Mouse (Mus musculus): ENCODE data around the gene Olfr1337.
"Not testable (repeated sequence)": the region's sequence is repeated elsewhere in the genome, so short reads cannot be mapped to it uniquely, and the experiment has no call there.

Gene Olfr1337

DNA sequence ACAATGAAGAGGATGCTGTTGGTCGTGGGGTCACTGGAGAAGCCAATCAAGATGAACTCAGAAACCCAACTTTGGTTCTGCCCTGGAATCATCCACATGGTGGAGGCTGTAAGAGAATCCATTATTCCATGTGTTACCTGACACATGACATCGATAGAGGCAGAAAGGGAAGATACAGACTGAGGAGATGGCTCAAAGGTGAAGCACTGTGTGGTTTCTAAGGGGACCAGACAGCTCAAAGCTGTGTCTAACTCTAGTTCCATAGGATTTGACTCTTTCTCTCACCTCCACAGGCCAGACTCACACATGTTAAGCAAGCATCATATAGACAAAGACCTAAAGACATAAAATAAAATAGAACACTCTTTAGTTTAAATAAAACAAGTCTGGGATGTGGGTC lies at the start of gene Olfr1337:
Gene Olfr1337 (minus strand): TSS at position 101 of the 400 bp plus-strand sequence.
- no peak for DNase-seq (ENCODE audit: low spot score in 2 of 2)

DNA sequence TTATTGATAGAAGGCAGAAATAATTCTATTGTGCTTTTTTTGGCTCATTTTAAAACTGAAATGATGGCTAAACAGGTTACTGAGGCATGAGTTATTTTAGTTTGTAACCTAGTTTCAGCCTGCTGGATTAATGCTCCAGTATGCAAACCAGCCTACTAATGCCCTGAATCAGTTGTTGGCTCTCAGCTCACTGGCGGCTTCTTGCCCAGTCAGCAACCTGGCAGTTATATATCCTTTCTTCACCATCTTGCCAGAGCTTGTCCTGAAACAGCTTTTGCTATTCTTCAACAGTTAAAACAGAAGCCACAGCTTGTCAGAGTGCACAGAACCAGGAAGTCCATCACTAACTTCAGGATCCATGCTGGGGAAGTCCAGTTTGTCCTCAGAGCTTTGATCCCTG lies 36.5 kb upstream of the Olfr1337 start:
- DNase-seq (ENCODE audit: low spot score in 2 of 2): no peak

DNA sequence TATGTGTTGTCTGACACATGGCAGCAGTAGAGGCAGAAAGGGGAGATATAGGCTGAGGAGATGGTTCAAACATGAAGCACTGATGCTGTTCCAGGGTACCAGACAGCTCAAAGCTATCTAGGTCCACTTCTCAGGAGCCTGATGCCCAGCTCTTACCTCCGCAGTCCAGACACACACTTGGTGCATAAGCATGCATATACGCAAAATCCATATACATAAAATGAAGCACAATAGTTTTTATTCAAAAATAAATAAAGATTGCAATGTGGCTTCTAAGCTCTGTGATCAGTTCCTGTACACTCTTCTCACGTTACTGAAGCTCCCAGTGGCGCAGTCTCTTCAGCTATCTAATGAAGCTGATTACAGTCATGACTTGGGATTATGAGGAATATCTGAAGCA lies 27.5 kb upstream of the Olfr1337 start, which contains the start of gene Olfr1335:
Gene Olfr1335 (minus strand): TSS at position 101 of the 400 bp plus-strand sequence.
- DNase-seq (ENCODE audit: low spot score in 2 of 2): no peak

DNA sequence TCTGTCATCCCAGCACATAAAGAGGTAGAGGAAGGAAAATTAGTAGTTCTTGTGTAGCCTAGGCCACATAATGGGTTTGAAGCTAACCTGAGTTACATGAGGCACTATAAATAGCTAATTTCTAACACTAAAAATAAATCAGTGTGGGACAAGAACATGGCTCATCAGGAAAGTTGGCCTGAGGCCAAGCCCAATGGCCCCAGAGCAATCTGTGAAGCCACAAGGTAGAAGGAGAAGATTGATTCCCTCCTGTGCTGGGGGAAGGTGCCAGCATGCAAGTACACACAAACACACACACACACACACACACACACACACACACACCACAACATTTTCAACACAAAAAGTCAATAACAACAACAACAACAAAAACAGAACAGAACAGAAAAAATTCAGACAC lies 10.4 kb upstream of the Olfr1337 start:
- DNase-seq (ENCODE audit: low spot score in 2 of 2): not testable (repeated sequence)

DNA sequence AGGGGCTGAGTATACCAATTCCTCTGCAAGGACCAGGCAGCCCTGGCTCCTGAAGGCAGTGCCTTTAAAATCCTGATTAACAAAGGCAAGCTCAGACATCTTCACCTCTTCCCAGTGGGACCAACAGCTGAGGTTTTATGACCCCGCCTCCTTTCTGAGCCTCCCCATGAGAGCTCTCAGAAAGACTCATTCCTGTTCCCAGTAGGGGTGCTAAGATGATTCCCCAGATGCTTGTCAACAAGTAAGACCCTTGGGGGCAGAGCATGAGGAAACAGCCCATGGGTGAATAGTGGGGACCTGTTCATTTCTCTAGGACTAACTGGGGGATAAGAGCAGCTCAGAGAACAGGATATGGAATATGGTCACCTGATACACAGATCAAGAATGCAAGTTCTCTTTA lies 23.7 kb downstream of the Olfr1337 start, which contains the start of gene Olfr1338:
Gene Olfr1338 (minus strand): TSS at position 101 of the 400 bp plus-strand sequence.
- DNase-seq (ENCODE audit: low spot score in 2 of 2): no peak

DNA sequence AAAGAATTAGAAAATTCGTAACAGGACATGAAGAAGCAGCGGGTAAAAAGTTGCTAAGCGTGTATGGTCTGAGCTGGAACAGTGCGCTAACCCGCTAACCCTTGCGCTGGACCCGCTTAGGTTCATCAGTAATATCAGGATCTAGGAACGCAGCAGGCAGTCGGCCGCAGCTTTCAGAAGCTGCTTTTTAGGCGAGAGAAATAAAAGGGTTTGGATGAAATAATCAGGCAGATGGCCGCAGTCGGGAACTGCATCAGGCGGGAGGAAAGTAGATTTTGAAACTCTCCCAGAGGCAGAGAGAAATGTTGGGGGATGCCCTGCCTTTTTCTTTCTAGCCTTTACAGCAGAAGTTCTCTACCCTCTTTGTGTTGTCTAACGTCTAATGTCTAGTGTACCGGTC lies 40.5 kb downstream of the Olfr1337 start:
- DNase-seq (ENCODE audit: low spot score in 2 of 2): no peak

DNA sequence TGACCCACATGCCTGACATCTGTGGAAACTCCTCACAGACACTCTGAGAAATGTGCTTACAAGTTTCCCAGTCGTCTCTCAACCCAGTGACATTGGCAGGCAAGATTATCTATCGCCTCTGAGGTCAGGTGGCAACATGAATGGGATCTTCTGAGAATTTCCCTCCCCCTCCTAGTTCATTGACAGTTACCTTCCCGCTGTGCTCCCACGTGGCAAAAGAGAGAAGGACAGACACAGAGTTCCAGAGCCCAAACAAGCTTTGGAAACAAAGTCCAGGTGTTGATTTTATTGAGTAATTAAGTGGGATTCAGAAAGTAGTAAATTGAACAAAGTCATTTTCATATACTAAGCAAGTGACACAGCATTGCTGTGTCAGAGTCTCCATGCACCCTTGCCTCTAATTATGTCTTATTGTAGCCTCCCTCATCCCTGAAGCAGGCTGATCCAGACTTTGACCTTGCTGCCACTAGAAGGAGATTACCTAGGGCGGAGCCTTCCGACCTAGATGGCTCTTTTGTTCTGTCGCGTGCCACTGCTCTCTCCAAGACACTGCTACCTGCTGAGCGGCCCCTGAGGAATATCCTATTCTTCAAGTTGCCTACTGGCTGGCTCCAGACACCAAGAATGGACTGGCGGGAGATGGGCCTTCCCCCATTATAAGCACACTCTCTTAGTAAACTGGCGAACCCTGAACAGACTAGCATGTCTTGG lies 41.2 kb downstream of the Olfr1337 start:
- no peak for DNase-seq (ENCODE audit: low spot score in 2 of 2)

DNA sequence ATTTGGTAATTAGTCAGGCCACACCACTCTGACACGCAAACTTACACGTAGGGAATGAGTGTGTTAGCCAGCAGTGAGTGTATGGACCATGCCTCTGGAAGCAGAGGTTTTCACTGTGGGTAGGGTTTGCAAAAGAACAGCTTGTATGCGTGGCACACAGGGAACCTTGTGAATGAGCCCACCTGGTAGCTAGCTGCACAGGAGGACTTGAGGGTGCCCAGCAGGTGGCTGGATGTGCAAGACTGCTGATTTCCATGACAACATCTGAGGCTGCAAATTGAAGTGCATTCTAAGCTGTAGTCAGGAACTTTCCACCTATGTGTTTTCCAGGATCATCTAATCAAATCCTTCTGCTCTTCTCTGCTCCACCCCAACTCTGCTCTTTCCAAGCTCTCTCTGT lies 42.8 kb downstream of the Olfr1337 start:
- DNase-seq (ENCODE audit: low spot score in 2 of 2): no peak

DNA sequence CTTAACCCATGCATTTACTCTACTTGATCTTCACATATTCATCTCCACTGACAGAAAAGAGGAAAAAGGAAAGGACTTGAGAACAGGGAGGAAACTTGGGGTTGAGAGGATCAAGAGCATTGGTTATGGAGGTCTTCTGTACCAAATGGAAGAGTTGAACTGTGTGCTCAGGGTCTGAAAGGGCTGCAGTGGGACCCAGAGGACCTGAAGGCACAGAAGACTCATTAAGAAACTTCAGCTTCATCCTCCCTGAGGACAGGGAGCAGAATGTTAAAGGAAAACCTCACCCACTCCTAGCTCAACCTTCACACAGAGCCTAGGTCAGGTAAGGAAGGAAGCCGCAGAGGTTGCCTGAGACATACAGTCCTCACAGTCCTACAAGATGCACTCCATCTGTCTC lies 50.5 kb downstream of the Olfr1337 start, which contains the start of gene Olfr1339:
Gene Olfr1339 (plus strand): TSS at position 301 of the 400 bp plus-strand sequence.
- no peak for DNase-seq (ENCODE audit: low spot score in 2 of 2)

All from cerebellum, postnatal 4 days (tissue).